Mouse (Mus musculus): ENCODE data around the gene Myf6. TPM values are rescaled to one million over a fixed set of nuclear protein-coding genes. Genes with fewer than 3 reads are reported as not detected.

Gene Myf6
- total and polyA plus RNA-seq, 2 experiments from 2014 or later, result not detected

DNA sequence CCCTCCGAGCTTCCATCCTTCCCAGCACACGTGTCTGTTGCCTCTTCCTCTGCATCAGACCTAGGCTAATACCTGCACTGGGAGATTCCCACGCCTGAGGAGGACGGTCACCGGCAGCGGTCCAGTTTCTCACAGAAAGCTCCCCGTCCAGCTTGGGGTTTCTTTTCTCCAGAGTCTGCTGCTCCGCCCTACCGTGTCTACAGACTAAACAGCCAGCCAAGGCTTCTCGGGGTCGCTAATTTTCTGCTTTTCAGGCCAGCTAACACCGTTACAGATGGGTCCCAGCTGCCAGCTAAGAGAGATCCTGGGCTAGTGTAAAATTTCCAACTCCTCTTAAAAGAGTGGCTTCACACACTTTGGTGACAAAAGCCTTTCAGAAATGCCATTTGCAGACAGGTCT is 7.8 kb downstream of the Myf6 start:
- no peak overlapping the region for H3K4me2 ChIP-seq (ENCODE audit: low read depth)
- no peaks in the 10 kb centered on the region for H3K27me3 ChIP-seq (ENCODE audit: insufficient read depth, low read length)
- no peaks in the 10 kb centered on the region for H3K4me1 ChIP-seq (ENCODE audit: insufficient read depth)
- no peaks in the 10 kb centered on the region for H3K36me3 ChIP-seq (ENCODE audit: insufficient read depth)
- no peak for DNase-seq
- TF ChIP-seq CTCF (IDR thresholded peaks at IDR 0.05; ENCODE audit: low read depth), result no peak
- H3K9me3 ChIP-seq (ENCODE audit: low read length), result no peaks in the 10 kb centered on the region
- H3K27ac ChIP-seq (ENCODE audit: low read depth, low read length), result no peak overlapping the region
- no peak for ATAC-seq
- H3K9ac ChIP-seq, result no peak overlapping the region
- no peak overlapping the region for H3K4me3 ChIP-seq (ENCODE audit: low read depth, low read length)
- 75% methylated on average over 12 of the region's 12 CpGs for WGBS

DNA sequence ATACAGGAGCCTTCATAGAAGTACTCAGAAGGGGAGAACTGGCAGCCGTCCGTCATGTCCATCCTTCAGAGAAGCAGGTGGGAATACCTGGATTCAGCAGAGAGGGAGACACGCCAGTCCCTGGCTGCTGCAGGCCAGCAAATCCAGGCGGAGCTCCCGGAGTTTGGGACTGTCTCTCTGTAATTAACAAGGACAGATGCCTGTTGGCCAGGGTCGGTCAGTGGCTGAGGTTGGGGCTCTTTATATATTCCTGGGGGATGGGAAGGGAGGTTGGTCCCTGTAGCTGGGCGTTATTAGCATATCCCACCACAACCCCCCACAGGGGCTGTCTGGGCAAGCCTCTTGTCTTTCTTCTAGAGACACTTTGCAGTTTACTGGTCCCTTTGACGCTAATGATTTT is 8.7 kb downstream of the Myf6 start, which contains the start of gene Myf5:
Gene Myf5, minus strand, starts transcription at position 265 of the 400 bp plus-strand sequence.
- Histone ChIP-seq H3K4me2 (ENCODE audit: low read depth) (no peak within 1 kb of the TSS), H3K9ac (no peak within 1 kb of the TSS), H3K4me3 (ENCODE audit: low read depth, low read length) (no peak within 1 kb of the TSS), H3K27me3 (ENCODE audit: insufficient read depth, low read length) (no peaks in the 10 kb centered on the region), H3K27ac (ENCODE audit: low read depth, low read length) (no peak within 1 kb of the TSS), H3K9me3 (ENCODE audit: low read length) (no peaks in the 10 kb centered on the region), H3K36me3 (ENCODE audit: insufficient read depth) (no peaks in the 10 kb centered on the region), H3K4me1 (ENCODE audit: insufficient read depth) (no peaks in the 10 kb centered on the region)
- DNase-seq, result no peak
- no peak for TF ChIP-seq CTCF (IDR thresholded peaks at IDR 0.05; ENCODE audit: low read depth)
- ATAC-seq, result no peak
- WGBS, result 71% methylated on average over 8 of the region's 8 CpGs

DNA sequence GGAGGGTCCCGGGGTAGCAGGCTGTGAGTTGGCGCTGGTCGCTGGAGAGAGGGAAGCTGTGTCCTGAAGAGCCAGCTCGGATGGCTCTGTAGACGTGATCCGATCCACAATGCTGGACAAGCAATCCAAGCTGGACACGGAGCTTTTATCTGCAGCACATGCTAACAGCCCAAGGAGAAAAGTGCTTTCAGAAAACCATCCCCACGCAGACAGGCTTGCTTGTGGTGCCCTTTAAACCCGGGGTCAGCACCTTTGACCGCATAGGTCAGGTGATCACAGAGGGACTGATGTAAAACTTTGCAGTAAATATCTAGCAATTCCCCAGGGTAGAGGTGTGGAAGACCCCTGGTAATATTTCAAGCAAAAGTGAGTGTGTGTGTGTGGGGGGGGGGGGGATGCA is 10.5 kb downstream of the Myf6 start:
- Histone ChIP-seq H3K9ac (no peak overlapping the region), H3K4me3 (ENCODE audit: low read depth, low read length) (no peak overlapping the region), H3K4me1 (ENCODE audit: insufficient read depth) (no peaks in the 10 kb centered on the region), H3K27ac (ENCODE audit: low read depth, low read length) (no peak overlapping the region), H3K36me3 (ENCODE audit: insufficient read depth) (no peaks in the 10 kb centered on the region), H3K27me3 (ENCODE audit: insufficient read depth, low read length) (no peaks in the 10 kb centered on the region), H3K4me2 (ENCODE audit: low read depth) (no peak overlapping the region), H3K9me3 (ENCODE audit: low read length) (no peaks in the 10 kb centered on the region)
- ATAC-seq, result no peak
- WGBS, result 82% methylated on average over 10 of the region's 10 CpGs
- TF ChIP-seq CTCF (IDR thresholded peaks at IDR 0.05; ENCODE audit: low read depth), result no peak
- no peak for DNase-seq

DNA sequence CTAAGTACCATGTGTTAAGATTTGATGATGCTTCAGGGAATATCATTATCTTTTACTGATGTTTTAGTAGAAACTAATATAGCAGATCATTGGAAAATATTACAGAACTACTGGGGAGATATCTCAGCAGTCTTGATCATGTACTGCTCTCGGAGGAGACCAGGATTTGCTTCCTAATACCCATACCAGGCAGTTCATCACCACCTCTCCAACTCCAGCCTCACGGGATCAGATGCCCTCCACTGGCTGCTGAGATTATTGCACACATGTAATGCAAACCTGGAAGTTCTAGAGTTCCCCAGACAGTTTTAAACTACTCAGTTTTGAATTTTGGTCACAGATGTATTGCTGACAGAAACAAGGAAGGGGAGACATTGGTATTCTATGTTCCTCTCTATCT is 21.0 kb downstream of the Myf6 start:
- Histone ChIP-seq H3K4me2 (ENCODE audit: low read depth) (no peak overlapping the region), H3K36me3 (ENCODE audit: insufficient read depth) (no peaks in the 10 kb centered on the region), H3K27me3 (ENCODE audit: insufficient read depth, low read length) (no peaks in the 10 kb centered on the region), H3K27ac (ENCODE audit: low read depth, low read length) (no peak overlapping the region), H3K9ac (no peak overlapping the region), H3K9me3 (ENCODE audit: low read length) (no peaks in the 10 kb centered on the region), H3K4me3 (ENCODE audit: low read depth, low read length) (no peak overlapping the region), H3K4me1 (ENCODE audit: insufficient read depth) (no peaks in the 10 kb centered on the region)
- peak; percentile 32; the same call in 1 of the 2 replicates for TF ChIP-seq CTCF (IDR thresholded peaks at IDR 0.05; ENCODE audit: low read depth)
- ATAC-seq (no peak), DNase-seq (no peak)
- WGBS, result 50% methylated on average over 2 of the region's 2 CpGs

DNA sequence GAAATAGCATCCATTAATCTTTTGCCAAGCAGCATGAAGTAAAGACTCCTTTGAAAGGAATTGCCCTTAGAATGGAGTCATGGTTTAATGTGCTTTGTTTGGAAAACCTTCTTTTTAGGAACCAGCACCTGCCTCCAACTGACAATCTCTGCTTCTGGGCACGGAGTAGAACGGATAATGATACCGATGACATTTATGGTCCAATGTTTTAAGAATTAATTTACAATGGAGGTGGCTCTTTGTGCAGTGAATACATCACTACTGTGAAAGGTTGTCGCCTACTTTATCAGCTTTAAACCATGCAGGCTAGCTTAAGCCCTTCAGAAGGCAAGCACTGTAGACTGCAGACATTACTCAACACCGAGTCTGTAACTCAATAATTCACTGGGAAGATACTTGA is 22.8 kb downstream of the Myf6 start:
- no peaks in the 10 kb centered on the region for H3K36me3 ChIP-seq (ENCODE audit: insufficient read depth)
- H3K4me3 ChIP-seq (ENCODE audit: low read depth, low read length), result no peak overlapping the region
- no peak for TF ChIP-seq CTCF (IDR thresholded peaks at IDR 0.05; ENCODE audit: low read depth)
- H3K9me3 ChIP-seq (ENCODE audit: low read length), result no peaks in the 10 kb centered on the region
- H3K27ac ChIP-seq (ENCODE audit: low read depth, low read length), result no peak overlapping the region
- WGBS, result 71% methylated on average over 5 of the region's 5 CpGs
- H3K27me3 ChIP-seq (ENCODE audit: insufficient read depth, low read length), result no peaks in the 10 kb centered on the region
- DNase-seq (no peak), ATAC-seq (no peak)
- no peaks in the 10 kb centered on the region for H3K4me1 ChIP-seq (ENCODE audit: insufficient read depth)
- H3K4me2 ChIP-seq (ENCODE audit: low read depth), result no peak overlapping the region
- no peak overlapping the region for H3K9ac ChIP-seq

DNA sequence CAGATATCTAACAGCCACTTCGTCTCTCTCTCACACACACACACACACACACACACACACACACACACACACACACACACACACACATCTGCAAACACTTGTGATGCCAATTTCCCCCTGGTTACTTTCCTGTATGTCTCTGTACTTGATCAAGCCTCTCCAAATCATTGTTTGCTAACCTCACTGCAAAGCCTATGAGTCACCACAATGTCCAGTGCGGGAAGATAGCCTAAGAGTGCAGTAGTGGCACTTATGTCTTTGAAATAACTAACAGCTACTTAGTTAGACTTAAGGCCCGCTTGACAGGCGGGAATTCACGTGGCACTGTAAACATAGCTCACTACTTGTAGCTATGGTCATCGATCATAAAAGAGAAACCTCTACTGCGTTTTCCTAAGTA is 26.7 kb downstream of the Myf6 start:
- Histone ChIP-seq H3K9me3 (ENCODE audit: low read length) (no peaks in the 10 kb centered on the region), H3K4me1 (ENCODE audit: insufficient read depth) (no peaks in the 10 kb centered on the region), H3K36me3 (ENCODE audit: insufficient read depth) (no peaks in the 10 kb centered on the region), H3K4me2 (ENCODE audit: low read depth) (no peak overlapping the region), H3K27ac (ENCODE audit: low read depth, low read length) (no peak overlapping the region), H3K4me3 (ENCODE audit: low read depth, low read length) (no peak overlapping the region), H3K27me3 (ENCODE audit: insufficient read depth, low read length) (no peaks in the 10 kb centered on the region), H3K9ac (no peak overlapping the region)
- DNase-seq (no peak), ATAC-seq (no peak)
- no peak for TF ChIP-seq CTCF (IDR thresholded peaks at IDR 0.05; ENCODE audit: low read depth)
- 85% methylated on average over 7 of the region's 7 CpGs for WGBS

DNA sequence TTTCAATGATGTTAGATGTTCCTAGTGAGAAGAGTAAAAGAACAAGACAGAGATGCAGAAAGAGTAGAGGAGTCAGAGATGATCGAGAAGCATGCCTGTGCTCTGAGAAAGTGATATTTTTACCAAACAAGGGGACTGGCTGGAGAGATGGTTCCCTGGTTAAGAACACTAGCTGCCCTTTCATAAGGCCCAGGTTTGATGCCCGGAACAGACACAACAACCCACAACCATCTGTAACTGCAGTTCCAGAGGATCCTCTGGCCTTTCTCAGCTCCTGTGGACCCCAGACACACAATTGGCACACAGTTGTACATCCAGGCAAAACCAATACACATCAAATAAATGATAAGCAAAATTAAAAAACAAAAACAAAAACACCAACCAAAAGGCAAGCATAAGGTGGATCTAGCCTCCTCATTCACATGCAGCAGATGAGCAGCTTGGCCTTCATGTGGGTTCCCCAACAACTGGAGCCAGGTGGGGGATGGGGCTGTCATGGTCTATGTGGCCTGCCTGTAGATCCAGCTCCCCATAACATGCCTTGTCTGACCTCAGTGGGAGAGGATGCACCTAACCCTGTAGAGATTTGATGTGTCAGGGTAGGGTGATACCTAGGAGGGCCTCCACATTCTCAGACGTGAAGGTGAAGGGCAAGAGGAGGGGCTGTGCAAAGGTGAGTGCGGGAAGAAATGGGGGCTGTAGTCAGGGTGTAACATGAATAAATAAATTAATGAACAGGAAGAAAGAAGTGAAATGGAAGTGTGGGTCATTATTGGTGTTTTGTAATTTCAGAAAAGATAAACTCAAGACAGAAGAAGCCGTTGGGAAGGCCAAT is 44.8 kb downstream of the Myf6 start:
- WGBS, result 92% methylated on average over 5 of the region's 5 CpGs
- no peak overlapping the region for H3K4me2 ChIP-seq (ENCODE audit: low read depth)
- no peaks in the 10 kb centered on the region for H3K9me3 ChIP-seq (ENCODE audit: low read length)
- H3K27ac ChIP-seq (ENCODE audit: low read depth, low read length), result no peak overlapping the region
- no peak for ATAC-seq
- DNase-seq, result no peak
- no peak for TF ChIP-seq CTCF (IDR thresholded peaks at IDR 0.05; ENCODE audit: low read depth)
- no peaks in the 10 kb centered on the region for H3K4me1 ChIP-seq (ENCODE audit: insufficient read depth)
- no peaks in the 10 kb centered on the region for H3K36me3 ChIP-seq (ENCODE audit: insufficient read depth)
- H3K4me3 ChIP-seq (ENCODE audit: low read depth, low read length), result no peak overlapping the region
- no peak overlapping the region for H3K9ac ChIP-seq
- no peaks in the 10 kb centered on the region for H3K27me3 ChIP-seq (ENCODE audit: insufficient read depth, low read length)

Small RNA genes lying within 50 kb of the gene (microRNA-seq; reads per million reads assigned to microRNA genes)
- 0 reads per million in 2 experiments for gene Gm44403

Other genes starting within 250 kb of the Myf6 start
- 23.6 and 26.3 TPM in 2 replicates for gene Lin7a, start 223.1 kb downstream of the Myf6 start, total RNA-seq (2014; rRNA removed)
- 7.6 and 16.0 TPM in 2 replicates for gene Lin7a, start 223.1 kb downstream of the Myf6 start, polyA plus RNA-seq (2015; fragmentation: Nextera tagmentation; extraction: Ambion mirVana)
- not detected in 2 replicates for gene Myf5, start 8.6 kb downstream of the Myf6 start, total RNA-seq (2014; rRNA removed)
- not detected in 2 replicates for gene Myf5, start 8.6 kb downstream of the Myf6 start, polyA plus RNA-seq (2015; fragmentation: Nextera tagmentation; extraction: Ambion mirVana)
- gene Ptprq, start 225.3 kb upstream of the Myf6 start, total RNA-seq (2014; rRNA removed), result 0.08 and 0.10 TPM in 2 replicates
- 0.09 and 0.10 TPM in 2 replicates for gene Ptprq, start 225.3 kb upstream of the Myf6 start, polyA plus RNA-seq (2015; fragmentation: Nextera tagmentation; extraction: Ambion mirVana)

Measured in forebrain, postnatal 0 days (tissue).